Mouse (Mus musculus) MEL (cell line): ENCODE results near the gene Fahd1. TPM values are rescaled to one million over a fixed set of nuclear protein-coding genes. Genes with fewer than 3 reads are reported as not detected.

Source experiments
- DNase-seq: peaks from one replicate; pipeline ENCODE4 v3.0.0; 2011; ENCODE audit warnings: low read depth, low spot score
- H3K27ac ChIP-seq: 2 replicates; pipeline ENCODE4 v1.5.1; 2012; ENCODE audit warnings: low read depth, mild to moderate bottlenecking, control low read depth, low read length, moderate library complexity; ENCODE audit not compliant: control insufficient read depth
- H3K27me3 ChIP-seq, 2 experiments: fragments of 150-350 bp in 1 of 2; sonication (generic) in 1 of 2; 2 replicates each; pipeline ENCODE4 v1.6.1; 2012; ENCODE audit warnings: low read length in 2 of 2, mild to moderate bottlenecking in 2 of 2, improper control_type of control experiment in 1 of 2, moderate library complexity in 1 of 2; ENCODE audit not compliant: insufficient read depth in 2 of 2, control insufficient read depth in 1 of 2
- H3K36me3 ChIP-seq, 2 experiments: 2 replicates each; pipeline ENCODE4 v1.6.1; 2012 to 2014; ENCODE audit warnings: low read length in 2 of 2, improper control_type of control experiment in 1 of 2, inconsistent platforms in 1 of 2, mild to moderate bottlenecking in 1 of 2; ENCODE audit not compliant: insufficient read depth in 2 of 2, control insufficient read depth in 1 of 2
- H3K4me1 ChIP-seq, 2 experiments: fragments of 150-350 bp in 1 of 2; sonication (generic) in 1 of 2; 2 replicates each; pipeline ENCODE4 v1.6.1; 2012; ENCODE audit warnings: low read length in 2 of 2, improper control_type of control experiment in 1 of 2, mild to moderate bottlenecking in 1 of 2; ENCODE audit not compliant: insufficient read depth in 2 of 2, control insufficient read depth in 1 of 2
- H3K4me3 ChIP-seq, 2 experiments: fragments of 150-350 bp in 1 of 2; sonication (generic) in 1 of 2; 2 replicates each; pipeline ENCODE4 v1.5.1; 2012; ENCODE audit warnings: low read depth in 2 of 2, low read length in 2 of 2, mild to moderate bottlenecking in 2 of 2, moderate library complexity in 2 of 2, control low read depth in 1 of 2, improper control_type of control experiment in 1 of 2; ENCODE audit not compliant: control insufficient read depth in 1 of 2, insufficient read depth in 1 of 2
- H3K79me2 ChIP-seq: 2 replicates; pipeline ENCODE4 v1.6.1; 2012; ENCODE audit warnings: mild to moderate bottlenecking, low read length, moderate library complexity; ENCODE audit not compliant: control insufficient read depth, poor library complexity, insufficient read depth
- H3K9ac ChIP-seq: 2 replicates; pipeline ENCODE4 v1.6.1; 2012; ENCODE audit warnings: low read depth, mild to moderate bottlenecking, control low read depth, low read length, moderate library complexity; ENCODE audit not compliant: control insufficient read depth, poor library complexity, severe bottlenecking
- H3K9me3 ChIP-seq: fragments of 150-350 bp; sonication (generic); replicated peaks from 2 replicates; pipeline ENCODE4 v1.6.1; 2012; ENCODE audit warnings: mild to moderate bottlenecking, low read length, improper control_type of control experiment, moderate library complexity; ENCODE audit not compliant: insufficient read depth
- CHD1 ChIP-seq: IDR thresholded peaks from 2 replicates; pipeline ENCODE4 v1.6.1; 2012; ENCODE audit warnings: low read depth, mild to moderate bottlenecking, inconsistent platforms, low read length, improper control_type of control experiment
- CTCF ChIP-seq, 3 experiments: IDR thresholded peaks in 2 of 3; conservative IDR thresholded peaks in 1 of 3; 2 replicates each; pipeline ENCODE4 v1.5.1; 2011 to 2012; ENCODE audit warnings: low read length in 3 of 3, low read depth in 2 of 3, mild to moderate bottlenecking in 2 of 3, improper control_type of control experiment in 1 of 3, inconsistent platforms in 1 of 3, mixed read lengths in 1 of 3, moderate library complexity in 1 of 3; ENCODE audit not compliant: control insufficient read depth in 1 of 3, insufficient read depth in 1 of 3, poor library complexity in 1 of 3, severe bottlenecking in 1 of 3
- E2F4 ChIP-seq: IDR thresholded peaks from 2 replicates; pipeline ENCODE4 v1.6.1; 2011; ENCODE audit warnings: low read depth, low read length, improper control_type of control experiment, borderline replicate concordance
- ETS1 ChIP-seq: IDR thresholded peaks from 2 replicates; pipeline ENCODE4 v1.6.1; 2012; ENCODE audit warnings: low read depth, mild to moderate bottlenecking, inconsistent platforms, low read length, improper control_type of control experiment, moderate library complexity
- HCFC1 ChIP-seq: IDR thresholded peaks from 2 replicates; pipeline ENCODE4 v1.6.1; 2012; ENCODE audit warnings: low read depth, mild to moderate bottlenecking, inconsistent platforms, low read length, improper control_type of control experiment, moderate library complexity
- JUND ChIP-seq: IDR thresholded peaks from 2 replicates; pipeline ENCODE4 v1.6.1; 2011; ENCODE audit warnings: low read depth, mild to moderate bottlenecking, improper control_type of control experiment, low read length
- KAT2A ChIP-seq: conservative IDR thresholded peaks from 2 replicates; pipeline ENCODE4 v1.6.1; 2012; ENCODE audit warnings: low read depth, low read length, improper control_type of control experiment, inconsistent platforms
- MAFK ChIP-seq: IDR thresholded peaks from 2 replicates; pipeline ENCODE4 v1.6.1; 2011; ENCODE audit warnings: low read depth, mild to moderate bottlenecking, low read length, improper control_type of control experiment, borderline replicate concordance
- MAZ ChIP-seq: IDR thresholded peaks from 2 replicates; pipeline ENCODE4 v1.6.1; 2012; ENCODE audit warnings: low read depth, mild to moderate bottlenecking, inconsistent platforms, low read length, improper control_type of control experiment
- MEF2A ChIP-seq: IDR thresholded peaks from 2 replicates; pipeline ENCODE4 v1.6.1; 2014; ENCODE audit warnings: low read depth, mild to moderate bottlenecking, inconsistent platforms, low read length, improper control_type of control experiment; ENCODE audit not compliant: poor library complexity, insufficient replicate concordance, severe bottlenecking; ENCODE audit errors: extremely low read depth
- MXI1 ChIP-seq: IDR thresholded peaks from 2 replicates; pipeline ENCODE4 v1.6.1; 2011; ENCODE audit warnings: mild to moderate bottlenecking, low read depth, low read length, improper control_type of control experiment
- MYB ChIP-seq: IDR thresholded peaks from 2 replicates; pipeline ENCODE4 v1.6.1; 2011; ENCODE audit warnings: mild to moderate bottlenecking, low read depth, low read length, improper control_type of control experiment
- MYC ChIP-seq: IDR thresholded peaks from 2 replicates; pipeline ENCODE4 v1.6.1; 2011; ENCODE audit warnings: low read depth, mild to moderate bottlenecking, low read length, improper control_type of control experiment, moderate library complexity
- SMC3 ChIP-seq: IDR thresholded peaks from 2 replicates; pipeline ENCODE4 v1.6.1; 2011; ENCODE audit warnings: low read depth, low read length, improper control_type of control experiment
- TBP ChIP-seq: IDR thresholded peaks from 2 replicates; pipeline ENCODE4 v1.8.0; 2011; ENCODE audit warnings: low read depth, low read length, improper control_type of control experiment
- TCF12 ChIP-seq: IDR thresholded peaks from 2 replicates; pipeline ENCODE4 v1.6.1; 2014; ENCODE audit warnings: low read depth, mild to moderate bottlenecking, inconsistent platforms, low read length, improper control_type of control experiment, moderate library complexity
- UBTF ChIP-seq: IDR thresholded peaks from 2 replicates; pipeline ENCODE4 v1.6.1; 2012; ENCODE audit warnings: low read depth, mild to moderate bottlenecking, inconsistent platforms, low read length, improper control_type of control experiment, moderate library complexity, borderline replicate concordance; ENCODE audit not compliant: insufficient read depth
- USF2 ChIP-seq, 2 experiments: IDR thresholded peaks; 2 replicates each; pipeline ENCODE4 v1.6.1; 2011 to 2012; ENCODE audit warnings: improper control_type of control experiment in 2 of 2, low read length in 2 of 2, borderline replicate concordance in 1 of 2, inconsistent platforms in 1 of 2, low read depth in 1 of 2, mild to moderate bottlenecking in 1 of 2; ENCODE audit not compliant: insufficient read depth in 1 of 2
- ZC3H11A ChIP-seq: IDR thresholded peaks from 2 replicates; pipeline ENCODE4 v1.6.1; 2012; ENCODE audit warnings: low read depth, mild to moderate bottlenecking, inconsistent platforms, low read length, improper control_type of control experiment
- ZKSCAN1 ChIP-seq: IDR thresholded peaks from 2 replicates; pipeline ENCODE4 v1.6.1; 2012; ENCODE audit warnings: low read depth, mild to moderate bottlenecking, inconsistent platforms, low read length, improper control_type of control experiment, moderate library complexity
- ZMIZ1 ChIP-seq: IDR thresholded peaks from 2 replicates; pipeline ENCODE4 v1.6.1; 2012; ENCODE audit warnings: low read depth, mild to moderate bottlenecking, inconsistent platforms, low read length, improper control_type of control experiment, moderate library complexity
- ZNF384 ChIP-seq: IDR thresholded peaks from 2 replicates; pipeline ENCODE4 v1.6.1; 2012; ENCODE audit warnings: low read depth, mild to moderate bottlenecking, inconsistent platforms, low read length, improper control_type of control experiment
- polyA plus RNA-seq, 2 experiments: library from polyadenylated mRNA; stranded (reverse) in 1 of 2; unstranded in 1 of 2; fragments of >175 nt in 1 of 2; fragments of >200 nt in 1 of 2; gene quantifications; 2 replicates each; pipeline versions ENCODE4 v1.2.1 to v1.2.4; 2012; ENCODE audit warnings: low replicate concordance in 2 of 2, low read depth in 1 of 2; ENCODE audit not compliant: insufficient read length in 2 of 2, insufficient read depth in 1 of 2, missing spikeins in 1 of 2
- total RNA-seq: library from RNA; depleted of rRNA; stranded (reverse); fragments of 300-350 nt; gene quantifications from 2 replicates; pipeline ENCODE4 v1.2.3, GENCODE M21; 2012

Fahd1 gene
- total and polyA plus RNA-seq, 3 experiments: 2.7 to 4.7 TPM; not detected in 1

DNA sequence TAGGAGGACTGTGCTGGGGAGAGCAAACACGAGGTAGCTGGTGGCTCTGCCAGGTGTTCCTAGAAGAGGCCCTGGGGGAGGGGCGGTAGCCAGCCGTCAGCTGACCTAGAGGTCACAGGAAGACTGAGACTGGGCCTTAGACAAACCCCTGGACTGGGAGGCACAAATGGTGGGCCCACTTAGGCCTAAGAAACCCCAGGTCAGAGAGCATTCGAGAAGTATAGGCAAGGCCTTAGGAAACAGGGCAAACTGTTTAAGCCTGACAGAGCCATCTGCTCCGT, 27.9 kb upstream of the Fahd1 start:
- H3K9ac ChIP-seq: no peak overlapping the region
- no peak for DNase-seq
- no peaks in the 10 kb centered on the region for H3K4me1 ChIP-seq
- H3K36me3 ChIP-seq: no peaks in the 10 kb centered on the region; a peak in 1 of 4 replicates
- no peaks in the 10 kb centered on the region for H3K79me2 ChIP-seq
- H3K27me3 ChIP-seq: peaks cover 0 to 2% of the 10 kb centered on the region in 2 experiments; a peak in 2 of 4 replicates
- TF ChIP-seq MYC (no peak), ZNF384 (no peak), MEF2A (no peak), ZMIZ1 (no peak), ETS1 (no peak), SMC3 (no peak), JUND (no peak), MYB (no peak), TCF12 (no peak), UBTF (no peak), CTCF (IDR thresholded peaks at IDR 0.05 in 2 of 3, conservative IDR thresholded peaks at IDR 0.05 in 1 of 3; ENCODE audit: control insufficient read depth in 1 of 3, insufficient read depth in 1 of 3, low read depth in 2 of 3, low read length in 3 of 3, poor library complexity in 1 of 3, severe bottlenecking in 1 of 3) (no peak), MXI1 (no peak), USF2 (IDR thresholded peaks at IDR 0.05; ENCODE audit: borderline replicate concordance in 1 of 2, insufficient read depth in 1 of 2, low read depth in 1 of 2, low read length in 2 of 2) (no peak), ZKSCAN1 (no peak), MAZ (no peak), ZC3H11A (no peak), HCFC1 (no peak)
- TF ChIP-seq, all 39 proteins: peak for 0
- Histone ChIP-seq H3K27ac (no peak overlapping the region), H3K4me3 (no peak overlapping the region), H3K9me3 (no peaks in the 10 kb centered on the region)

DNA sequence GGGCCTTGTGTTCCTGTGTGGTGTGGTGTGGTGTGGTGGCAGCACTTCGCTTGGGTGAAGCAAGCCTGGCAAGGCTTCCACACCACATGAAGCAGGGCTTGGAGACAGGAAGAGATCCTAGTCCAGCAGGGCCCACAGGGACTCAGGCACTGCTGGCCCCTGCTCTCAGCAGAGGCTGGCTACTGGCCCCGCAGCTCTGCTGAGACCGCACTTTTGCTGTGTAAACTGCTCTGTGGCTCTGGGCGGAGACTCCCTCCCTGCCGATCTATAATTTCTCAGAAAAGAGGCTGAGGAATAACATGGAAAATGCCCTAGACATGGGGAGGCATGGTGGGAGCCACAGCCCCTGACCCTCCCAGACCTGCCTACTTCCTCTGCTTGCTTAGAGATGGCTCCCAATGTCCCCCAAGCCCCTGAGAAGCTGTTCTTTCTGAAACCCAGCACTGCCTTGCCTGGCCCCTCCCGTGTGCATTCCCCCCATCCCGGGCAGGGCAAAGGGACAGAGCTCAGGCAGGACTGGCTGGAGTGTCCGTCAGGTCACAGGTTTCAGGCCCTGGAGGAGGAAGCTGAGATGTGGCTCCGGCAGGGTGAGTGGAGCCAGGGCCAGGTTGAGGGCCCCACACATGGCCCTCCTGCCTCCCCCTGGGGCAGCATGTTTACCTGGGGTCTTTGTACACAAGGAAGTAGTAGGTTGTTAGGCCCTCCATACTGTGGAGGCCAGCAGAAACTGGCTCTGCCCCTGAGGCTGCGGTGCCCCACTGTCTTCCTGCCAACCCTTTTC, 27.4 kb upstream of the Fahd1 start:
- H3K79me2 ChIP-seq: no peaks in the 10 kb centered on the region
- no peaks in the 10 kb centered on the region for H3K4me1 ChIP-seq
- H3K9me3 ChIP-seq: no peaks in the 10 kb centered on the region
- H3K9ac ChIP-seq: no peak overlapping the region
- H3K36me3 ChIP-seq: no peaks in the 10 kb centered on the region; a peak in 1 of 4 replicates
- peaks cover 1 to 2% of the 10 kb centered on the region in 2 experiments; a peak in 3 of 4 replicates for H3K27me3 ChIP-seq
- DNase-seq: no peak
- H3K4me3 ChIP-seq: no peak overlapping the region
- H3K27ac ChIP-seq: no peak overlapping the region
- TF ChIP-seq ETS1: no peak
- no peak for TF ChIP-seq MAFK
- no peak for TF ChIP-seq TBP
- TF ChIP-seq MXI1: no peak
- TF ChIP-seq SMC3: no peak
- TF ChIP-seq CHD1: no peak
- no peak for TF ChIP-seq E2F4
- TF ChIP-seq MAZ: no peak
- TF ChIP-seq ZNF384: no peak
- no peak for TF ChIP-seq KAT2A
